Mouse (Mus musculus) neutrophil, adult 59 days (primary cell): Measurements from ENCODE around the gene Fndc4. TPM values are rescaled to one million over a fixed set of nuclear protein-coding genes. Genes with fewer than 3 reads are reported as not detected.

Experiments
- total RNA-seq, 2 experiments: library from RNA; stranded (reverse); gene quantifications; 1 replicate in 1 of 2; 2 replicates in 1 of 2; pipeline ENCODE4 v1.2.4; 2023

The Fndc4 gene
- total RNA-seq, result not detected

DNA sequence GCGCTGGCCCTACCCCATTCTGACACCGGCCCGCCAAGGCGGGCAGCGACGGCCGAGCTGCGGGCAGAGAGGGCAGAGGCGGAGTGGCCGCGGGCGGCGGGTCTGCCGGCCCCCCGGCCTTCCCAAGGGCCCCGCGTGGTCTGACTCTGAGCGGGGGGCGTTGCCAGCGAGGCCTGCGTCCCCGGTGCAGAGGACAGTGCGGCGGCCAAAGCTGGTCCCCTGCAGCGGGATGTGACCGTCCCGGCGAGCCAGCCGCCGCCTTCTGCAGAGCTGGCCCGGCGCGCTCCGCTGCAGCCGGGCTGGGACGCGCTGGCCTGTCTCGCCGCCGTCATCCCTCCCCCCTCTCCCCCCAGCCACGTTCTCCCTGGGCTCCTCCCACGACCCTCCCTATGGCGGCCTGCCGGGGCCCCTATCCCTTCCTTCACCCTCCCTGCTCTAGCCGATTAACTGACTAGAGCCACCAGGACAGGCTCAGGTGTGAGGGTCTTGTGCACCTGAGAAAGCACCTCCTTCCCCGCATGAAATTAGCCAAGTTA is at the start of gene Fndc4:
Gene Fndc4 (minus strand): TSS at position 475 of the 536 bp plus-strand sequence.

DNA sequence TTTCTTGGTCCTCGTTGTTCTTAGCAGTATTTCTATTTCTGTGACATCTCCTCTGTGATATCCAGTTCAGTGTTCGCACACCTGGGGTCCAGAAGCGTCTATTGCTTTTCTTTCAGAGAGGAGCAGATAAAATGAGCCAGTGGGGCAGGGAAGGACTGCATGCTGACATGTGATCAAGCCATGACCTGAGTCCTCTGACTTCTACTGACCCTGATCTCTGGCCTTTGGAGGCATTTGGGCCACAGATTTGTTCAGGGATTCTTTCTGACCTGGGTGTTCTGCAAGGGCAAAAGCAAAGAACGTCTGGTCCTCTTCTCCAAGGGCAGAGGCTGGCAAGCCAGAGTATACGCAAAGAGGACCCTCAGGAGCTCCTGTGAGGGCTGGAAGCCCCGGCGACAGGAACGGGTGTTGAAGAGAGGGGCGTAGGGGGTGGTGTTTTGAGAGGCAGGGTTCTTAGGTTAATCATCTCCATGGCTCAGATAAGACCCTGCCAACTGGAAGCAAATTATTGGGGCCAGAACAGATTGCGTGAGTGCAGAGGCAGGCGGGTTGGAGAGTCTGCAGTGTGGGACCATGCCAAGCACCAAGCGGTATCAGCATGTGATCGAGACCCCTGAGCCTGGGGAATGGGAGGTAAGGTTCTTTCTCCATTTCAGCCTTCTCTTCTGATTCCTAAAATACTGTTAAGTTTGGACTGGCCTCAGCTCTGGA is 1.3 kb upstream of the Fndc4 start, which contains the start of gene Gckr:
Gene Gckr (plus strand): TSS at position 397 of the 711 bp plus-strand sequence.

DNA sequence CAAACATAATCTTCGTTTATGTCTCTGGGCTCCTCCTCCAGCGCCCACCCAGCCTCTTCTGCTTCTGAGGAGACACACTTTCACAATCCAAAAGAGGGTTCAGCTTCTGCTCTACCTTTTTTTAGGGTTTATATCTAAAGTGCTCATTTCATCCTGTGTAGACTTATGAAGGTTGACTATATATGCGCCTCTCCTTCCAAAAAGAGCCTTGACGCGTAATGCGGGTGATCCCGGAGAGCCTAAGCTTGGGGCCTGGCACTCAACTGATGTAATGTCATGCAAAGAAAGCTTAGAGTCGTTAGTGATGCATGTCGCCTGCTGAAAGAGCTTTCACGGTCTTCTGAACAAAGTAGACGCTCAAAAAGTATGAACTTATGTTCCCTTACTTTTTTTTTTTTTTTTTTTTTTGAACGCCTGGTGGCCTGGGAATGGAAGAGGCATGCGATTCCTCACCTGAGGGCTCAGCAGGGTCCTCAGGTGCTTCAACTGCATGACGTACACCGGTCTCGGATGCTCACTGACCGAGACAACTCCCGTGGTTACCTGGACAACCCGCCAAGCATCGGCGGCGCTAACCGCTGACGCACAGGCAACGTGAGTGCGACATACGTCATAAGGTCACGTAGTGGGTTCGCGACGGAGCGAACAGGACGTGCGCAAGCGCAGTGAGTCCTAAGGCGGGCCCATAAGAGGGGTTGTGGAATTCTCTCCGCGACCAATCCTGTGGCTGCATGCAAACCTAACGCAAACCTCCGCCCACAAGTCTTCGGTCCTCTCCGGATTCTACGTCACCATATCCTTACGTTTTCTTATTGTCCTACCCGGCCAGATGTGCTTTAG is 5.1 kb downstream of the Fndc4 start, which contains the start of gene Ift172:
Gene Ift172 (minus strand): TSS at position 596 of the 840 bp plus-strand sequence.

DNA sequence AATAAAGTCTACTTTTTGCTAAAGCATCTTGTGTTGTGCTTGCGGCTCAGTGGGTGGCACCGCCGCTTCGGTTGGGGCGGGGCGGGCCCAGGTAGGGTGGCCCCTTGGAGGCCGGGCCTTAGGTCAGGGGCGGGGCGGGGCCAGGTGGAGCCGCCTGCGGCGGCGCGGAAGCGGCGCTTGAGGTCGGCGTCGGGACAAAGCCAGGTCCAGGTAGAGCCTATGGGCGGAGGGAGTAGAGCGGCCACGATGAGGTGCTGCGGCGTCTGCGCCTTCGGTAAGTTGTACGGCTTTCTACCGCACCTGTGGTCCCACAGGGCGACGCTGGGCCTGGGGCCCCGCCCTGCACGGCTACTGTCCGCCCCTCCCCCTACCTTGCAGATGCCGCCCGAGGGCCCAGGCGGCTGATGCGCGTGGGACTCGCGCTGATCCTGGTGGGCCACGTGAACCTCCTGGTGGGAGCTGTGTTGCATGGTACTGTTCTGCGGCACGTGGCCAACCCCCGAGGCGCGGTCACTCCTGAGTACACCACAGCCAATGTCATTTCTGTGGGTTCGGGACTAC is 44.3 kb downstream of the Fndc4 start, which contains the start of gene Krtcap3:
Gene Krtcap3 (plus strand): TSS at position 151 of the 561 bp plus-strand sequence.

Other genes starting within 250 kb of the Fndc4 start
- 10 to 100 TPM; 17.9 to 23.8 TPM for gene Atraid, start 247.8 kb downstream of the Fndc4 start, total RNA-seq
- 1 to 10 TPM; 2.4 to 3.2 TPM for gene Slc5a6, start 247.2 kb downstream of the Fndc4 start, total RNA-seq
- gene Cad, start 241.3 kb downstream of the Fndc4 start, total RNA-seq, result 10 to 100 TPM; 17.6 to 19.8 TPM
- gene Dnajc5g, start 189.8 kb downstream of the Fndc4 start, total RNA-seq, result not detected
- gene Slc30a3, start 187.8 kb downstream of the Fndc4 start, total RNA-seq, result not detected
- not detected for gene Trim54, start 179.4 kb downstream of the Fndc4 start, total RNA-seq
- gene Ucn, start 157.3 kb downstream of the Fndc4 start, total RNA-seq, result not detected
- gene Mpv17, start 141.8 kb downstream of the Fndc4 start, total RNA-seq, result 10 to 100 TPM in 1 of 2 experiments, 1 to 10 TPM in 1; 8.7 to 11.5 TPM
- 1 to 10 TPM in 1 of 2 experiments, under 1 TPM in 1; 0.56 to 1.1 TPM for gene Gm29609, start 116.2 kb downstream of the Fndc4 start, total RNA-seq
- 10 to 100 TPM; 72.0 to 74.7 TPM for gene Gtf3c2, start 115.9 kb downstream of the Fndc4 start, total RNA-seq
- 10 to 100 TPM; 48.7 to 57.6 TPM for gene Snx17, start 102.9 kb downstream of the Fndc4 start, total RNA-seq
- 10 to 100 TPM; 21.2 to 27.4 TPM for gene Eif2b4, start 102.7 kb downstream of the Fndc4 start, total RNA-seq
- 10 to 100 TPM; 27.5 to 31.2 TPM for gene Zfp513, start 93.8 kb downstream of the Fndc4 start, total RNA-seq
- gene Ppm1g, start 75.4 kb downstream of the Fndc4 start, total RNA-seq, result 10 to 100 TPM; 78.2 to 80.5 TPM
- 100 to 1,000 TPM; 185 to 192 TPM for gene Nrbp1, start 55.2 kb downstream of the Fndc4 start, total RNA-seq
- 1 to 10 TPM in 1 of 2 experiments, not detected in 1; 2.6 TPM for gene Gm9970, start 54.8 kb downstream of the Fndc4 start, total RNA-seq
- 10 to 100 TPM; 11.2 TPM for gene Krtcap3, start 44.4 kb downstream of the Fndc4 start, total RNA-seq
- gene Ift172, start 5.0 kb downstream of the Fndc4 start, total RNA-seq, result 10 to 100 TPM in 1 of 2 experiments, 1 to 10 TPM in 1; 9.8 to 11.8 TPM
- not detected for gene Gckr, start 1.4 kb upstream of the Fndc4 start, total RNA-seq
- gene Zfp512, start 156.4 kb upstream of the Fndc4 start, total RNA-seq, result 10 to 100 TPM; 14.9 to 15.3 TPM
- gene 4930548H24Rik, start 189.7 kb upstream of the Fndc4 start, total RNA-seq, result 1 to 10 TPM in 1 of 2 experiments, under 1 TPM in 1; 0.79 to 1.0 TPM
- gene Gpn1, start 198.7 kb upstream of the Fndc4 start, total RNA-seq, result 10 to 100 TPM; 31.0 to 39.0 TPM
- gene Slc4a1ap, start 230.9 kb upstream of the Fndc4 start, total RNA-seq, result 10 to 100 TPM; 30.1 to 36.1 TPM
- 10 to 100 TPM; 10.0 to 12.0 TPM for gene Supt7l, start 231.7 kb upstream of the Fndc4 start, total RNA-seq